Mouse (Mus musculus): ENCODE measurements around the gene Btbd3.

GRCm38 (mm10) chr2:138320408-138320807 lies 64.0 kb downstream of the Btbd3 start:
- TF ChIP-seq CTCF (IDR thresholded peaks at IDR 0.05; ENCODE audit: extremely low read depth, insufficient read length, insufficient replicate concordance, low read depth, low read length) (no peak), POLR2A (IDR thresholded peaks at IDR 0.05; ENCODE audit: low read depth, low read length) (no peak)

Measured in small intestine, adult 2 months (tissue).